Mouse (Mus musculus): ENCODE results near the gene Hsf5.

The Hsf5 gene

DNA sequence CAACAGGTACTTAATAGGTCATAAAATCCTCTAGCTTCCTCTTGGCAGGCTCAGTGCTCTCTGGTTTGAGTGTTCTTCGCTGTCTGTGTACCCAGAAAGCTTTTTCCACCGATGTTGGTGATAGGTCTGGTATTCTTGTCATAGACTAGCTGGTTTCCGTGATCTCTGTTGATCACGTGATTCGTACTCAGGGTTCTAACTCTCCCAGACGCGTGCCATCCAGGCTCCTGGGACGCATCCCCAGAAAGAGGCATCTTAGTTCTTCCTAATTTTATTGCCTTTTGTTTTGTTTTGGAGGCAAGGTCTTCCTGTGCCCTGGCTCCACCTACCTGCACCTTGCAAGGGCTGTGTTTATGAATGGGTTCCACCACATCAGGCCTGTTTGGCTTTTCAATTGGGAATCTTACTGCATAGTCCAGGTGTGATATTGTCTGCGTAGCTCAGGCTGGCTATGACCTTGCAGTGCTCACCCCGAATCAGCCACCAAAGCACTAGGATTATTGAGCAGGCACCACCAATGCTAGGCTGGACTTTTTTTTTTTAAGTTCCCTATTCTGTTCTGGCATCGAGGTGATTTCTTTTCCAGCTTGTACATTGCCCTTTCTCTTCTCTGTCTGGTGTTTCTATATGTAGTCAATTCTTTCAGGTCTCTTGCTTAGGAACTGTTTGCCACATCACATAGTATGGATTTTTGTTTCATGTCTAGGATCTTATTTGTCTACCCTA, 71.7 kb downstream of the Hsf5 start:
- DNase-seq (ENCODE audit: low read depth), result no peak

DNA sequence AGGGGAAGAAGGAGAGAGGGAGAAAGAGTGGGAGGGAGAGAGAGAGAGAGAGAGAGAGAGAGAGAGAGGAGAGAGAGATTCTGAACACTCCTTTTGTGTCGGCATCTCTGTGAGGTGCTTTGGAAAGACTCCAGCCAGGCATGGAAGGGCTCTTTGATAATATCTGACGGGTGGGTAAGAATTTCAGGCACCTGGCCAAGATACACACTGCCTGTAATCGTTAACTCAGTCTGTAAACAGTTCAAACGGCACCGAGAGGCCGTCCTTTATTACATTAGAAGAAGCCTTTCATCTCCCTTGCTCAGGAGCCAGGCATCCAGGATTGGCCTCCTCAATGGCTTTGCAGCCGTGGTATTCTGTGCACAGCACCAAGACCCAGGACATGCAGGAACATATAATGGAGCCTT, 72.4 kb downstream of the Hsf5 start:
- DNase-seq (ENCODE audit: low read depth), result peak; percentile 52

DNA sequence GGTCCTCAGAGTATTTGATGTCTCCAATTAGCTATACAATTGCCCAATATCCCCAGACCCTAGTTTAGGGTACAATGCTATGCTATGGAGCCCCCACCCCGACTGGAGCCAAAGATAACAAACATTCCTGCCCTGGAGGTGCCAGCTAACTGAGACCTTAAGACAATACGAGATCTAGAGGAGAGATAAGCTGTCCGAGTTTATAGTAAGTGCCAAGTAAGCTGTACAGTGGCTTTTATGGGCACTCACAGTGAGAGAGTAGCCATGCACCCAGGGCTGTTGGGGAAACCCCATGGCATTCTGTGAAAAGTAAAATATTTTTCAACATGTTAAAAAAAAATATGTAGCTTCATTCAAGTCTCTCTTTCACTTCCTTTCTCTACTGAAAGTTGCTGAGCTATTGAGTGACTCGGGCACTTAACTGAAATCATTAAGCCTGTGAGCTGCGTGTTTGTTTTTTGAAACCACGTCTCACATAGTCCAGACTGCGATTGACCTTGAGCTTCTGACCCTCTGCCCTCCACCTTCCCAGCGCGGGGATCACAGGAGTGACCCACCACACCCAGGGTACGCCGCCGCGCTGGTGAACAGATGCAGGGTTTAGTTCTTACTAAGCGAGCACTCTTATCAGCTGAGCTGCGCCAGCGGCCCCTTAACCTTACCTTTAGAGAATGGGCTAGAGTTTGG, 73.2 kb downstream of the Hsf5 start:
- peak; percentile 27 for DNase-seq (ENCODE audit: low read depth)

DNA sequence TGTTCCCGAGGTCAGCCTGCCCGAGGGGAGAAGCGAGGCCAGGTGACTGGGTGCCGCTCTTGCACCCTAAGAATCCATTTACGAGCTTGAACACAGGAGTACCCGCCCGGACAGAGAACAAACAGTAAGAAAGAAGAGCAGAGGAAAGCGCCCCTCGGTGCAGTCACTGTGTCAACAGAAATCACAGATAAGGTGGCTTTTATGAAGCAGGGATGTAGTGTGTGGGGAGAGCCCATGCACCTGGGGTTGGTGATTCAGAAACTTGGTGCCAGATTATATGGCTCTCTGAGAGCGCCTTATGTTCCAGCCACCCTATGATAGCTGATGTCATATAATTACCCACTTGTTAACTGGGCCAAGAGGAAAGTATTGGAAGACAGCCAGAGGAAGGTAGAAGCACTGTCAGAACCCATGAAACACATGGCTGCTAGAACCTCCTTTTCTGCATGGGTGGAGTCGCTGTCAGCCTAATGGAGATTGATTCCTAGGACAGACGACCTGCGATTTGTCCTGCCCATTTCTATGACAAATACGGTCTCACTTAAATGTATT, 80.2 kb downstream of the Hsf5 start:
- DNase-seq (ENCODE audit: low read depth), result no peak

DNA sequence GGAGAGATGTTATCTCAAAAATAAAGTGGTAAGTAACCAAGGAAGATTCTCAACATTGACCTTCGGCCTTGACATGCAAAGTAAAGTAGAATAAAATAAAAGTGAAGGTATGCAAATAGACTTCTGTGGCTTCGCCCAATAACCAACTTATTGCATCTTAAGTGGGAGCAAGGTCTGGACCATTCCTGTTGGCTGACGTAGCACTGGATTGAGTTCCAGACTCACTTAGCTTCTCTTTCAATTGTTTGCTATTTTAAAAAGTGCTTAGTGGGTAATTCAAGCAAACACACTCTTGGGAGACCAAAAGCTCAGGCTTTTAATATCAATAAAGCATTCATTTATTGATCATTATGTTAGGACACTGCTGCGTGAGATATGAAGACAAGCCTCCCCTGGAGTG, 81.2 kb downstream of the Hsf5 start:
- DNase-seq (ENCODE audit: low read depth), result no peak

DNA sequence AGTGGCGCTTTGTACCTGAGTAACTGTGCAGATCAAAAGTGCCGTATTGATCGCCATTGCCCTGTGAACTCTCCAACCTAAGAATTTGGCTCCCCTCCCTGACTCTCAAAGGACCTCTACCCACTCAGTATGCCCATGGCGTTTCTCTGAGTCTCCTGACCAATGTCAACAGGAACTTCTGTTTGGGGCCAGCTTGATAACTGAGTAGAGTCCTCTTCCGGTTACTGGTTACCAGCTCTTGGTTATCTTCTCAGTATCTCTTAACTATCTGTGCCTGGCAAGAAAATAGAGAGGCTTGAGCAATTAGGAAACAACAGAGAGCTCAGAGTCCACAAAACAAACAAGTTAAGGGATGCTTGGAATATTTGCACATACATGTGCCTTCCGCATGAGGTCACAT, 84.1 kb downstream of the Hsf5 start:
- no peak for DNase-seq (ENCODE audit: low read depth)

DNA sequence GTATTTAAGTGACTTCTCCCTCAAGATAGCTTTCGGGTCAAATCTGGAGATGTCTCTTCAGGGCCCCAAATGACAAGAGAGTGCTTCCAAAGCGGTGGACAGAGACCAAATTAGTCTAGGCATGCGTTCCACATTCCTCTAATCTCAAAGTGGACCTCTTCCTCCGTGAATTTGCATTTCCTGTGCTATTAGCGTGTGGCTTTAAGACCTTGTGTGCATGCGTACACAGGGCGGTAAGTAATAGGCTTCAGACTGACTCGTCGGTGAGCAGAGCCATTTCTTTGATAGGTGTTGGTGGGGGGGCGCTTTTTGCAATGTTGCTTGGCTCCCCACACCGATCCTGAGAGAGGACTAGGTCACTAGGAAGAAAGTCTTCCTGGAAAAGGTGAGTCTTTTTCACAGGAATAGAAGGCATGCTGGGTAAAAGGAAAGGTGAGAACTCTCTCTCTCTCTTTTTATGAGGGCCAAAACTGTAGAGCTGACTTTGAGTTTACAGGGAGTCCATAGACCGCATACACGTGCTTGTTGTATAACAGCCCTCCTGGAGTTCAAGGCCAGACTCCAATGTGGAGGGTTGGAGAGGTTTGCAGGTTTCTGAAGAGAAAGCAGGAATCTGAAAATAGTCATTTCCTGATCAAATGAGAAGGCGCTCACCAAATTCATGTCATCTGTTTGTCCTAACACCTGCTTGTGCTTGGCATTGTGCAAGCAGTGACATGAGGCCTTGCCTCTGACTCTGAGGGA, 85.1 kb downstream of the Hsf5 start:
- DNase-seq (ENCODE audit: low read depth), result peak; percentile 48

DNA sequence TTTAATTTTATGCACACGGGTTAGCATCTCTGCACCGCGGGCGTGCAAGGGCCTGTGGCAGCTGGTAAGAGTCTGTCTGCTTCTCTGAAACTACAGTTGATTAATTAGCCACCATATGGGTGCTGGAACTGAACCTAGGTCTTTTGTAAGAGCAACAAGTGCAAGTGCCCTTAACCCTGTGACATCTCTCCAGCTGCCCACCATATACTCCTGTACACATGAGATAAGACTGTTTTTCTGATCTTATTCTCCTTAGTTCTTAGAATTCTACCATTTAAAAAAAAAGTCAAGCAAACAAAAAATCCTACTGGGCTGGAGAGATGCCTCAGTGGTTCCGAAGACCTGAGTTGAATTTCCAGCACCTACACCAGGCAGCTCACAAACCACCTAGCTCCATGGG, 86.7 kb downstream of the Hsf5 start:
- no peak for DNase-seq (ENCODE audit: low read depth)

DNA sequence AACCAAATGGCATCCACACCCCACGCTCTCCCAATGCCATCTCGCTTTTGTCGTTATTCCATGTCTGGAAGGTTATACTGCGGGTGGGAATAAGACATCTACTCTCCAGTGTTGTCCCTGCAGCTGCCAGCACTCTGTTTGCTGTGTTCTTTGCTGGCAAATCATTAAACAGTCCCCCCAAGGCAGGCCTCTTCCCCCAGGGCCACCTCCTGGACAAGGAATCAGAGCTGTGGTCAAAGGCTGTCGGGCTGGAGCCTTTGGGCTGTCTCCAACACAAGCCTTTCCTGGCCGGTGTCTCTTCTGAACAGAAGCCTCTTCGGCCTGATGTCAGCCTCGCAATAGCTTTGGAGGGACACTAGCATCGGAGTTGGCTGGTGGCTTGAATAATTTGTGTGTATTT, 87.3 kb downstream of the Hsf5 start:
- DNase-seq (ENCODE audit: low read depth), result no peak

DNA sequence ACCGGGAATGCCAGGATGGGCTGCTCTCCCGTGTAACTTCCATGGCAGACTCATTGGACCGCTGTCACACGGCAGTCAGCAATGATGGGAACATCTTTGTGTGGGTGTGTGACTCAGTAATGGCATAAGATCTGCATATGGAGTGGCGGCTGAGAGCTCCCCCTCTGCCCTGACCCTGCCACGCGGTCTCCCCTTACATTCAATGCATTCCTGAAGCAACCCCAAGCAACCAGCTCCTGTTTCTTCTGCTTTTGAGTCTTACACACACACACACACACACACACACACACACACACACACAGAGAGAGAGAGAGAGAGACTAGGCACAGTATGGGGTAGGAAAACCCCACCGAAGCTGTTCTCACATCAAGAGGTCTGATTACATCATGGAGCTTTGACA, 90.6 kb downstream of the Hsf5 start:
- no peak for DNase-seq (ENCODE audit: low read depth)

DNA sequence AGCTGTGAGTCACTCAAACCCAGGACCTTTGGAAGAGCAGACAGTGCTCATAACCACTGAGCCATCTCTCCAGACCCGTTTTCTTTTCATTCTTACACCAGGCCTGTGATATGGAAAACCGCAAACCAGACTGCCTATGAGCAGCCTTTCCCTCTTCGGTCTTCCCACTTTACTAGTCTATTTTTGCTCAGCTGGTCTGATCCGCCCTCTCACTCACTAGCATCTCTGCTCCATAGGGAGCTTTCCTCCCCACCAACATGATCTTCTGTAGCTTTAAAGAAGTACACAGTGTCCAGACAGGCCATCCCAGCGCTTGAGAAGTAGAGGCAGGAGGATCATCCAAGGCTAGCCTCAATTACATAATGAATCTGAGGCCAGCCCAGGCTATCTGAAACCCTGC, 92.0 kb downstream of the Hsf5 start:
- no peak for DNase-seq (ENCODE audit: low read depth)
